Mouse (Mus musculus): ENCODE measurements around the gene Hid1.

Hid1 gene

GRCm38 (mm10) chr11:115376722-115377121 lies 9.2 kb upstream of the Hid1 start:
- DNase-seq (ENCODE audit: low spot score in 2 of 2) = no peak

GRCm38 (mm10) chr11:115374695-115375425 lies 7.3 kb upstream of the Hid1 start:
- no peak for DNase-seq (ENCODE audit: low spot score in 2 of 2)

DNA sequence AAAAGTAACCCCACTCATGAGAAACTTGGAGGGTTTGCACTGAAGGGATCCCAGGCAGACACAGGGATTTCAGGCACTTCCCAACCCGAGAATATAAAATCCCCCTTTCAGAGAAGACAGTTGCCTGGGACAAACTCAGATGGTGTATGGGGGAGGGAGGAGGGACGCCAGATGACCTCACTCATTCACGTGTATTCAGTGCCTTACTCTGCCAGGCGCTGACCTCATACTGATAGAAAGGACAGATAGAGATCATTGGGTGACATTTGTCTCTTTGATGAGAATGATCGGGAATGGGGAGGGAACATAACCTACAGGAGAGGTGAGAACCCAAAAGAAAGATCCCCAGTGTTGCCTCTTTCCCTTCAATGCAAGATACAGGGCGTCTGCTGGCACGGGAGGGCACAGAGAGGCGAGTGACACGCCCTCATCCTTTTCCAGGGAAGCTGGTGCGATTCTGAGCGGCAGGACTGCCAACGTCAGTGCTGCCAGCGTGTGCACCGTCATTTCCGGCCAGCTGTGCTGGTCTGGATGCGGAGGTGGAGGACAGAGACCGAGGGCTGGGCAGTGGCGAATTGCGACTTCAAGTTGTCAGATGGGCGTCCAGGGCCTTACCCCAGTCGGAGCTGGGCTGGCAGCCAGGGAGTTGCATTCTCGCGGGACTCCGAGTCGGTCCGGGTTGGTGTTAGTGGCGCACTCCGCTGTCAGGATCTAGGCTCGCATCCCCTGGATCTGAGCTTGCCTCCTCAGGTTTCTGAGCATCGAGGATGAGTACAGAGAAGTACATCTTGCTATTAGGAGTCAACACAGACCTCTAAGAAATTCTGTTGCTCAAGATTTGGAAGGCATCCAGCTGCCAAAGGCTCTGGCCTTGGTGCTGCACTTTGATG lies 6.5 kb upstream of the Hid1 start:
- DNase-seq (ENCODE audit: low spot score in 2 of 2) = peak; percentile 69 to 71

- DNase-seq (ENCODE audit: low spot score in 2 of 2) = no peak
These were observed 5.2 kb upstream of the Hid1 start for GRCm38 (mm10) chr11:115372737-115373136.

DNA sequence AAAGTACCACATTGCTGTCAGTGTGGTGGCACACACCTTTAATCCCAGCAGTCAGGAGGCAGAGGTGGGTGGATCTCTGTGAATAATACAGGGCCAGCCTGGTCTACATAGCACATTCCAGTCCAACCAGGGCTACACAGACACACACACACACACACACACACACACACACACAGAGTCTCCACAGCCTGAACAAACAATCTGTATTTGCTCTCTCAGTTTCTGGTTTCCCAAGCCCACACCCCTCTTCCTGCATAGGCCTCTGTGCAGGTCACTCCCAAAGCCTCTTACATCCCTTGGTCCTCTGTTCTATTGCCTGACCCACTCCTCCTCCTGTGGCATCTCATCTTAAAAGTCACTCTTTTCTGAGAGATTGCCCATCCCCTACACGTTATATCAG lies 4.5 kb upstream of the Hid1 start:
- DNase-seq (ENCODE audit: low spot score in 2 of 2) = no peak

- DNase-seq (ENCODE audit: low spot score in 2 of 2) = no peak
These were observed 3.8 kb upstream of the Hid1 start for GRCm38 (mm10) chr11:115371354-115371753.

- DNase-seq (ENCODE audit: low spot score in 2 of 2) = no peak
These were observed 2.8 kb upstream of the Hid1 start for GRCm38 (mm10) chr11:115370368-115370767.

DNA sequence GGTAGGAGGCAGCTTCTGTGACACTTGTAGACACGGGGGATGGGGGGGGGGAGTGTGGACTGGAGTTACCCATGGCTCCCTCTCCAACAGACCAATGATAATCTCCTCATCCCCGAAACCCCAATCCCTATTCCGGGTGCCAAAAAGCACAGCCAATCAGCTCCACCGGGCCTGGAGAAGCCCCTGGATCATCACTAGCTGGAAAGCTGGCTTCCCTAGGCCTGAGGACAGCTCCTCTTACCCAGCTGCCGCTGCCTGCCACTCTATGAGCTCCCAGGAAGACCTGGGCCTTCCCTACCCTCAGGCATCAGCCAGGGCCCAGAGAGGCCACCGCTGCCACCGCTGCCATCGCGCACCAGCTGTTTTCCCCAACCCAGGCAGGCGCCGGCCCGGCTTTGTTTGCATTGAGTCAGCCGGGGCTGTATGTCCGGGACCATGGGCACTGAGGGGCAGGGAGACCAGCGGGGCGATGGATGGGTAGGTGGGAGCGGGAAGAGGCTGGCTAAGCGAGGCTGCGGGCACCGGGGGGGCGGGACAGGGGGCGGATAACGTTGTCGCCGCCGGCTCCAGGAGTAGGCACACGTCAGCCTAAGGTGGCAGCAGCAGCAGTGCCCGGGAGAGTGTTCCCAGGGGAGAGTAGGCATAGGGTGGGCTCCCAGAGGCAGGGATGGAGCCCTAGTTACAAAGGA lies 706 bp downstream of the Hid1 start:
- DNase-seq (ENCODE audit: low spot score in 2 of 2) = peak; percentile 59 to 62

GRCm38 (mm10) chr11:115366039-115366705 lies 1.4 kb downstream of the Hid1 start:
- no peak for DNase-seq (ENCODE audit: low spot score in 2 of 2)

- no peak for DNase-seq (ENCODE audit: low spot score in 2 of 2)
These were observed 3.4 kb downstream of the Hid1 start for GRCm38 (mm10) chr11:115364136-115364535.

DNA sequence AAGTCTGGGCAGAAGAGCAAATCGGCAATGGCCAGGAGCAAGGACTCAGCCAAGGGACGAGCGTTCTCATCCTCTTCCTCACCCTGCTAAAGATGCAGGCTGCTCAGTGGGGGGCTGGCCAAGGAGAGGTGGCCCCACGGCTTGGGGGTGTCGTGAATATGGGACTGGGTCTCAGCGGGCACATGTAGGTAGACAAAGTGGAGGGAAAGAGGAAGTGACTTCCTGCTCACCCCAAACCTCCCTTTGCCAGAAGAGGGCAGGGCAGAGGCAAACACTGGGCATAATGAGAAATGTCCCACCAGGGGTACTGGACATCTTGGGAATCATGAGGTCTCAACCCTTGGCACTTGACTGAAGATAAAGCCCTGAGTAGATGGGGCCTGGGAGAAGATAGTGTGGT lies 7.8 kb downstream of the Hid1 start:
- no peak for DNase-seq (ENCODE audit: low spot score in 2 of 2)

GRCm38 (mm10) chr11:115359293-115359692 lies 8.3 kb downstream of the Hid1 start:
- no peak for DNase-seq (ENCODE audit: low spot score in 2 of 2)

GRCm38 (mm10) chr11:115358468-115358867 lies 9.1 kb downstream of the Hid1 start:
- peak in 1 of 2 experiments; percentile 63 for DNase-seq (ENCODE audit: low spot score in 2 of 2)

DNA sequence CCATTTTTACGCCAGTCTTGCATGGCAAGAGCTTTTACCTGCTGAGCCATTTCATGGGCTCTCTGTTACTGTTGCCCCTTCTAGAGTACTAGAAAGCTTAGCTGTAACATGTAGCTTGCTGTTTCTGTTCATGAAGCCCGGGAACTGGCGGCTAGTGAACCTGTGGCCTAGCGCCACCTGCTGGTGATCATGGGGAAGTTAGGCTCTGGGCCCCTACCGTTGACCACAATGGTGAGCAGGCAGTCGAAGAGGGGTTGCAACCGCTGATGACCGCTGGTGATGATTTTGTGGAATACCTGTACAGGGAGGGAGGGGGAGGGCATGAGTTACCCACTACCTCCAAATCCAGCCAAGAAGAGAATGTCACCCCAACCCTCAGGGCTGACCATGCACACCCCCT lies 13.4 kb downstream of the Hid1 start:
- peak in 1 of 2 experiments; percentile 67 for DNase-seq (ENCODE audit: low spot score in 2 of 2)

- DNase-seq (ENCODE audit: low spot score in 2 of 2) = no peak
These were observed 14.2 kb downstream of the Hid1 start for GRCm38 (mm10) chr11:115353375-115353774.

DNA sequence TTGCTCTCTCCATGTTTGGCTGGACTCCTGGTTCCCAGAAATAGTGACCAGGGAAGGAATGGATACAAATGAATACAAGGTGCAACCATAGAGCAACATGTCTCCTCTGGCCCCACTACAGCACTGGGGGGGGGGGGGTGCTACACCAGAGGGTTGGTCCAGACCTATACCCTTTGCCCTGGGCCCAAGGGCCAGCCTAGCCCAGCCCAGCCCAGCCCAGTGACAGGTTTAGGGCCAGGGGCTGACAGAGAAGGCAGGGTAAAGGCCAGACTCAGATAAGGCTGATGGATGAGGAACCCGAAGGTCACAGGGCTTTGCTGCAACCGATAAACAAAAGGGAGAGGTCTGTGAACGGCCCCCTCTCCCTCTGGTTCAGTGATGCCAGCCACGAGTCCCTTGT lies 17.6 kb downstream of the Hid1 start:
- DNase-seq (ENCODE audit: low spot score in 2 of 2) = no peak

- no peak for DNase-seq (ENCODE audit: low spot score in 2 of 2)
These were observed 18.8 kb downstream of the Hid1 start for GRCm38 (mm10) chr11:115348681-115349248.

DNA sequence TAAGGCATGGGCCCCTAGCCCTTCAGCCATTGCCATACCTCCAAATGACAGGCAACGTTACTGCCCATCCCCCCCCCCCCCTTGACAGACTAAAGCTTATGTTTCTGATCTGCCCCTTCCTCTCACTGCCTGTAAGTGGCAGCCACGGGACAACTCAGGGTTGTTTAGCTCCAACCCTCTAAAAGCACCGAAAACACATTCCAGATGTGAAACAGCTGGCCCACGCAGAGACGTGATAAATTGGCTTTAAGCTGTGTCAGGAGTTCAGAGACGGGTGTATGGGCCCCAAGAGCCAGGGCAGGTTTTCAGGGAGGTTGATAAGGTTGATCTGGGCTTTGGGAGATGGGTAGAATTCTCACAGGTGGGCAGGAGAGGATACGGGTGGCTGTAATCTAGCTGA lies 22.0 kb downstream of the Hid1 start:
- DNase-seq (ENCODE audit: low spot score in 2 of 2) = no peak

GRCm38 (mm10) chr11:115344967-115345366 lies 22.6 kb downstream of the Hid1 start:
- DNase-seq (ENCODE audit: low spot score in 2 of 2) = no peak

DNA sequence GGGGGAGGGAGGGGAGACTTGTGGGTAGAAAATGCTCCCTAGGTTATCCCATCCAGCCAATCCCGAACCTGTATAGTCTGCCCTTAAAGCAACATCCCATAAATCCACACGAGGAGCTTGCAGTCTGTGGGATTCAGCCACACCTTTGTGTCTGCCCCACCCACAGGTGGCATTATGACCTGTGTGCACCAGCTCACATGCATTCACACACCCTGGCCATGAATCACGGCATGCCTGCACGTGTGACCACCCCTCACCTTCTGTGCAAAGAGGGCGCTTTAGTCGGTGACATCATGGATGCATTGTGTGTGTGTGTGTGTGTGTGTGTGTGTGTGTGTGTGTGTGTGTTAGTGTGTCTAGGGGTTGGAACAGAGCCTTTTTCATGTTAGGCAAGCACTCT lies 25.7 kb downstream of the Hid1 start:
- DNase-seq (ENCODE audit: low spot score in 2 of 2) = no peak

- DNase-seq (ENCODE audit: low spot score in 2 of 2) = no peak
These were observed 26.3 kb downstream of the Hid1 start for GRCm38 (mm10) chr11:115341246-115341645.
